Mouse (Mus musculus): ENCODE results near the gene Tgfbrap1. TPM values are rescaled to one million over a fixed set of nuclear protein-coding genes. Genes with fewer than 3 reads are reported as not detected.
A peak's percentile ranks its signal among the peaks of the same experiment; 100 is the strongest.
"Not testable (repeated sequence)": the region's sequence is repeated elsewhere in the genome, so short reads cannot be mapped to it uniquely, and the experiment has no call there.

The Tgfbrap1 gene
- polyA plus RNA-seq, 3 experiments from 2014 or later: 5.3 to 8.9 (median 7.8) TPM

- ATAC-seq: peak; percentile 90
Measured at GRCm38 (mm10) chr1:43110556-43110955, 12.1 kb upstream of the Tgfbrap1 start.

DNA sequence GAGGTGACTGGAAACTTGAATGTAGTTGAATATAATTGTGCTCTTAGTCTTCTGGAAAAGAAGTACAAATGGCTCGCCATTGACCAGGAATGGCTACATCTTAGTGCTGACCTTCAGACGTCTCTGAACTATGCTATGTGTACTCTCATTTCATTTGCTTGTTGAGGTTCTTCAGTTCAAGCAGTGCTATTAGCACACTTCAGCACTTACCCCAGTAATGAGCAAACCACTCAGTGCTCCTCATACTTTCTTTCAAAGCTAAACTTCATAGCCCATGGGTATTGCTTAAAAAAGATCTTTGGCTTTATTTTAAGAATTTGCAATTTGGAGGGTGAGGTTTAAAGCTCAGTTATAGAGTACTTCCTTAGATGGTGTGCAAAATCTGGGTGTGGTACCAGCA lies 10.3 kb upstream of the Tgfbrap1 start:
- no peak for ATAC-seq

- ATAC-seq: no peak
Measured at GRCm38 (mm10) chr1:43094206-43094605, 4.2 kb downstream of the Tgfbrap1 start.

GRCm38 (mm10) chr1:43092056-43093015 lies 6.1 kb downstream of the Tgfbrap1 start:
- ATAC-seq: peak; percentile 73

GRCm38 (mm10) chr1:43091306-43092055 lies 7.0 kb downstream of the Tgfbrap1 start:
- peak; percentile 1 for ATAC-seq

- ATAC-seq: no peak
Measured at GRCm38 (mm10) chr1:43090418-43090817, 8.0 kb downstream of the Tgfbrap1 start.

GRCm38 (mm10) chr1:43082946-43083345 lies 15.5 kb downstream of the Tgfbrap1 start:
- ATAC-seq: no peak

- no peak for ATAC-seq
Measured at GRCm38 (mm10) chr1:43078124-43078523, 20.3 kb downstream of the Tgfbrap1 start.

DNA sequence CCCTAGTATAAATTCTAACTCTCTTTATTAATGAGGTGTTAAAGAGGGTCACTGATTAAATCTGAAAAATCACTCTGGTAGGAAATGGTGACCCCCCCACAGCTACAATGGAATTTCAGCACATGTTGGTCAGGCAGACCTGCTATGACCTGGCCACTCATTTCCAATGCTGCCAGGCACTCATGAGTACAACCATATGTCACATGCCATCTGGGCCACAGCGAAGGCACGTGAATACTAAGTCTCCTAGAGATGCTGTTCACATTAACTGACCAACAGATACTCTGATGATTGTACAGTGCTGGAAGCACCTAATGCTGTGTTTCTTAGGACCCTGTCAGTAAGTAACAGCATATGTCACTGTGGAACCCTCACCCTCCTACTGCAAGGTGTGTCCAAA lies 23.6 kb downstream of the Tgfbrap1 start:
- no peak for ATAC-seq

GRCm38 (mm10) chr1:43072561-43072960 lies 25.9 kb downstream of the Tgfbrap1 start:
- ATAC-seq: no peak

DNA sequence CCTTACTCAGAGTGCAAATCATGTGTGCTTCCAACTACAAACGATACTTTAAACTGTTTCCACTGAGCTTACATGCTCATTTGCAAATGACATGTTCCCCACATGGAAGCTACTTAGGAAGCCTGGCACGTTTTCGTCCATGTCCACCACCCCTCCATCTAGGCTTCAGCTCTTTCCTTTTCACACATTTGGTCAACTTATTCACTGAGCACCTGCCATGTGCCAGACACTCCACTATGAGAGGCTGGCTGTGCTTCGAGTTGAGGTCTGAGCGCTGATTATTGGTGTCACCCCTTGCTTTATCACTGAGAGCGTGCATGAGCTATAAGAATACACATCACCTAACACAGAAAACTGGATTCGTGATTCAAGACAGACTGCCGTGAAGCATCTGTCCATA lies 26.4 kb downstream of the Tgfbrap1 start:
- no peak for ATAC-seq

DNA sequence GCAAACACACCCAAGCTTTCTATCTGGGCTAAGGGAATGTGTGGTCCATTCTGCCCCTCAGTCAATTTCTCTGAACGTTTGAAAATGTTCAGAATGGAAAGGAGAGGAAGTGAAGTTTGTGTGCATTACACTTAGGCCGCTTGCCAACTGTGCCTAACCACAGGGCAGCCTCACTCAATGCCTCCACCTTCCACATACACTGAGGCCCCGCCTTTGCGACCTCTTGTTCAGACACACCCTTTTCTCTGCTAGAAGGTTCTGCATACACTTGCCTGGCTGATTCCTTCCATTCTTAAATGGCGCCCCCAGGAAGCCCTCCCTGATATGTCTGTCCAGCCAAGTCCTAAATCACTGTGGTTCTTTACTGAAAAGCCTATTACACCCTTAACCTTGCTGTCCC lies 27.7 kb downstream of the Tgfbrap1 start:
- ATAC-seq: no peak

- no peak for ATAC-seq
Measured at GRCm38 (mm10) chr1:43067551-43067950, 30.9 kb downstream of the Tgfbrap1 start.

GRCm38 (mm10) chr1:43066573-43066972 lies 31.9 kb downstream of the Tgfbrap1 start:
- ATAC-seq: no peak

GRCm38 (mm10) chr1:43065615-43066310 lies 32.7 kb downstream of the Tgfbrap1 start:
- ATAC-seq: no peak

DNA sequence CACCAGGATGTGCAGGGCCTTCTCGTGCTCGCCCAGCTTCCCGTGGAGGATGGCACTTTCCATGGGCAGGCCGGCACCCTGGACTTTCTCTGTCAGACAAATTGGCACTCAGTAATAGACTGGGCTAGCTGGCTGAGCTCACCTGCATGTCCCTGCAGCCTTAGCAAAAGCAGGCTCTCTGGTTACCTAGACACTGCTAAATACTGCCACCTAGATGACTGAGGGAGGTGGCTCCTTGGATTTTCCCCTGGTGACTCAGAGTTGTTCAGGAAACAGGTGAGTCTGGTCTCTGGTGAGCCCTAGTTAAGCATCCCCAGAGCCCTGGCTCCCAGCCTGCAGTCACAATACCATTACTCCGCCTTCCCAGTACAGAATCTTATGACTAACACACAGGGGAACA lies 46.5 kb downstream of the Tgfbrap1 start:
- ATAC-seq: no peak

GRCm38 (mm10) chr1:43047811-43048210 lies 50.6 kb downstream of the Tgfbrap1 start:
- no peak for ATAC-seq

GRCm38 (mm10) chr1:43046990-43047389 lies 51.4 kb downstream of the Tgfbrap1 start:
- ATAC-seq: no peak

- no peak for ATAC-seq
Measured at GRCm38 (mm10) chr1:43045204-43045982, 53.0 kb downstream of the Tgfbrap1 start.

DNA sequence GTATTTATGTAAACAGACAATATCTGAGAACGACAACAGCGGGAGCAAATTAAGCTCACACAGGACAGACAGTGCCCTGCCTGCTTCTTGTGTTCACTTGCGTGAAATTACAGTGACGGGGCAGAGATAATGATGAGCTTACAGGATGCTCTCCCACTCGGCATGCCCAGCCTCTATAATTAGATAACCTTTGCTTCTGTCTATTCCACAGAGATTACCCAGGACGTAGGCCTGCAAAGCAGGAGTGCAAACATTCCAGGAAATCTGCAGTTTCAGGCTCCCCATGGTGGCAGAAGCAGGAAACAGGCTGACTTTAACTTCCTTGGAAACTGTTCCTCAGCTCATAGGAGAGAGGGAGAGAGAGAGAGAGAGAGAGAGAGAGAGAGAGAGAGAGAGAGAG lies 56.2 kb downstream of the Tgfbrap1 start:
- no peak for ATAC-seq

DNA sequence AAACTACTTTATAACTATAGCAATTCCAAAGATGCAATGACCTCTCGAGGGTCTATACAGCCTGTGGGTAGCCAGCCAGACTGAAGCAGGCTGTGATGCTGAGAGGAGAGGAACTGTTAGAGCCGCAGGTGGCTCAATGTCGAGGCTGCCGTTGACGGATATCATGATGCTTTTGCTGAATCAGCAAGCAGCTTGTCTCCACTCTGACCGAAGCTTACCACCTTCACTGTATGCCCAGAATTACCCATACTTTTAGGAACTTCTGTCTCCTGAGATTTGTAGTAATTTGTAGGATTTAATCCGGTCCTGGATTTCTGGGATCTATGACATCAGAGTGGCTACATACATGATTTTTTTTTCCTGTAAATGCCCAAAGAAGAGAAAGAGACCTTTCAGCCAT lies 62.4 kb downstream of the Tgfbrap1 start:
- no peak for ATAC-seq

GRCm38 (mm10) chr1:43015153-43015685 lies 83.2 kb downstream of the Tgfbrap1 start:
- not testable (repeated sequence) for ATAC-seq

All from inflammation-experienced regulatory T-cells, adult 6 months (primary cell).